In genomic region chr3:123628795-123629194, GRCm38 (mm10) we compare ENCODE assay signal across 11 mouse cellular contexts.
DNase-seq lines count a peak whose midpoint lies in the region; ATAC-seq and TF ChIP-seq lines count a peak whose summit lies in the region.
"Had no signal": no experiment of that assay in that cellular context is flagged by ENCODE, and none has a peak within 500 bp of the region (broad histone marks: within the 10 kb centered on the region; RNA-seq: fewer than 3 reads in every experiment).

No protein-coding gene starts in this region.

- H3K9me3 ChIP-seq in heart, postnatal 0 days (replicated peaks; ENCODE audit: control insufficient read depth, low read length), result no peaks in the 10 kb centered on the region
- no peaks in the 10 kb centered on the region for H3K9me3 ChIP-seq in liver, embryonic 14.5 days (ENCODE audit: control insufficient read depth, low read length)
- H3K9me3 ChIP-seq in ES-Bruce4 (replicated peaks; ENCODE audit: control insufficient read depth, insufficient read depth, low read length, poor library complexity, severe bottlenecking), result no peaks in the 10 kb centered on the region
- H3K9me3 ChIP-seq: forebrain, embryonic 10.5 days had no signal

- TF ChIP-seq CTCF in heart, postnatal 0 days (IDR thresholded peaks at IDR 0.05; ENCODE audit: low read depth), result 0 out of 2 replicates have a peak, but pooled peaks have one; percentile 9
- peak; percentile 27; the same call in 1 of the 2 replicates for TF ChIP-seq CTCF in liver, embryonic 14.5 days (IDR thresholded peaks at IDR 0.05; ENCODE audit: low read depth)
- TF ChIP-seq CTCF in ES-Bruce4 (IDR thresholded peaks at IDR 0.05; ENCODE audit: low read depth, low read length), result peak; percentile 49

- no peaks in the 10 kb centered on the region for H3K4me1 ChIP-seq in heart, postnatal 0 days (ENCODE audit: control insufficient read depth, insufficient read depth)
- no peaks in the 10 kb centered on the region for H3K4me1 ChIP-seq in liver, embryonic 14.5 days (replicated peaks; ENCODE audit: control insufficient read depth in 2 of 2, insufficient read depth in 2 of 2, low read length in 1 of 2)
- no peaks in the 10 kb centered on the region for H3K4me1 ChIP-seq in ES-Bruce4 (ENCODE audit: control insufficient read depth, insufficient read depth, low read length)
- H3K4me1 ChIP-seq: forebrain, embryonic 10.5 days had no signal

- no peak overlapping the region for H3K4me2 ChIP-seq in heart, postnatal 0 days (ENCODE audit: low read depth, low read length)
- no peak overlapping the region for H3K4me2 ChIP-seq in liver, embryonic 14.5 days (ENCODE audit: low read depth)
- H3K4me2 ChIP-seq: midbrain, embryonic 11.5 days had no signal

- TF ChIP-seq EP300 in heart, postnatal 0 days (IDR thresholded peaks at IDR 0.05; ENCODE audit: low read depth), result no peak
- TF ChIP-seq EP300 in liver, embryonic 14.5 days (IDR thresholded peaks at IDR 0.05; ENCODE audit: low read depth), result no peak
- no peak for TF ChIP-seq EP300 in ES-Bruce4 (IDR thresholded peaks at IDR 0.05; ENCODE audit: insufficient read depth, low read depth, low read length)

- no peak overlapping the region for H3K27ac ChIP-seq in heart, postnatal 0 days (ENCODE audit: low read depth)
- no peak overlapping the region for H3K27ac ChIP-seq in liver, embryonic 14.5 days
- H3K27ac ChIP-seq in ES-Bruce4 (ENCODE audit: insufficient read depth, low read length), result no peak overlapping the region
- H3K27ac ChIP-seq: forebrain, embryonic 10.5 days had no signal

- H3K4me3 ChIP-seq in heart, postnatal 0 days (ENCODE audit: low read depth, low read length), result no peak overlapping the region
- no peak overlapping the region for H3K4me3 ChIP-seq in liver, embryonic 14.5 days (ENCODE audit: insufficient read depth in 1 of 2, low read depth in 2 of 2, low read length in 2 of 2)
- H3K4me3 ChIP-seq in ES-Bruce4 (ENCODE audit: low read depth, low read length), result no peak overlapping the region
- H3K4me3 ChIP-seq: forebrain, embryonic 10.5 days had no signal

- H3K27me3 ChIP-seq in heart, postnatal 0 days (ENCODE audit: control insufficient read depth, insufficient read depth, low read length), result no peaks in the 10 kb centered on the region
- no peaks in the 10 kb centered on the region for H3K27me3 ChIP-seq in liver, embryonic 14.5 days (ENCODE audit: control insufficient read depth, insufficient read depth, low read length)
- H3K27me3 ChIP-seq in ES-Bruce4 (ENCODE audit: control insufficient read depth, insufficient read depth, low read length, poor library complexity, severe bottlenecking), result no peaks in the 10 kb centered on the region

- H3K9ac ChIP-seq in heart, postnatal 0 days (replicated peaks; ENCODE audit: low read depth, low read length), result no peak overlapping the region
- H3K9ac ChIP-seq in liver, embryonic 14.5 days (replicated peaks), result no peak overlapping the region
- H3K9ac ChIP-seq in ES-Bruce4 (ENCODE audit: low read depth, poor library complexity, severe bottlenecking), result no peak overlapping the region

- 83% methylated on average over 6 of the region's 6 CpGs for WGBS in heart, postnatal 0 days
- 64% methylated on average over 6 of the region's 6 CpGs for WGBS in liver, embryonic 14.5 days (ENCODE audit: insufficient replicate concordance)

- no peak for ATAC-seq in heart, postnatal 0 days (ENCODE audit: insufficient read depth, low read depth)
- ATAC-seq in liver, embryonic 14.5 days (ENCODE audit: insufficient read depth), result no peak

- no peak for TF ChIP-seq POLR2A in ES-Bruce4 (IDR thresholded peaks at IDR 0.05; ENCODE audit: insufficient read depth, low read length)

- DNase-seq in heart, postnatal 0 days (ENCODE audit: low spot score), result no peak
- DNase-seq in heart, adult 9 months (ENCODE audit: low spot score in 2 of 2), result no peak
- no peak for DNase-seq in liver, embryonic 14.5 days (ENCODE audit: low read depth in 3 of 3, low spot score in 3 of 3)
- no peak for DNase-seq in liver
- peak; percentile 1 for DNase-seq in c-Kit-positive CD71-positive TER-119-positive erythroid progenitor cells, embryonic 14.5 days (ENCODE audit: low spot score)
- DNase-seq in spleen, adult 18-20 months, result no peak
- no peak for DNase-seq in adrenal gland, postnatal 10 days
- DNase-seq: lung, adult 2 months had no signal

- H3K36me3 ChIP-seq in heart, postnatal 0 days (replicated peaks; ENCODE audit: control insufficient read depth, insufficient read depth, low read length), result no peaks in the 10 kb centered on the region
- H3K36me3 ChIP-seq in liver, embryonic 14.5 days (replicated peaks; ENCODE audit: control insufficient read depth, insufficient read depth, low read depth), result no peaks in the 10 kb centered on the region
- no peaks in the 10 kb centered on the region for H3K36me3 ChIP-seq in ES-Bruce4 (ENCODE audit: control insufficient read depth, insufficient read depth, low read length, poor library complexity, severe bottlenecking)
- H3K36me3 ChIP-seq: forebrain, embryonic 10.5 days had no signal
